Mouse (Mus musculus): ENCODE results near the gene H2-Ob.

H2-Ob gene

GRCm38 (mm10) chr17:34285371-34285770, 46.7 kb downstream of the H2-Ob start:
- DNase-seq (ENCODE audit: low spot score in 2 of 2), result no peak

- DNase-seq (ENCODE audit: low spot score in 2 of 2), result peak in 1 of 2 experiments; percentile 55
These were observed 47.1 kb downstream of the H2-Ob start for GRCm38 (mm10) chr17:34285848-34286247.

- no peak for DNase-seq (ENCODE audit: low spot score in 2 of 2)
These were observed 47.8 kb downstream of the H2-Ob start for GRCm38 (mm10) chr17:34286501-34286900.

GRCm38 (mm10) chr17:34286999-34287398, 48.3 kb downstream of the H2-Ob start:
- DNase-seq (ENCODE audit: low spot score in 2 of 2), result no peak

- DNase-seq (ENCODE audit: low spot score in 2 of 2), result peak; percentile 61 to 78
These were observed 48.9 kb downstream of the H2-Ob start, which contains the start of gene H2-Aa for GRCm38 (mm10) chr17:34287648-34288047. Gene H2-Aa (minus strand): TSS chr17:34287823.

GRCm38 (mm10) chr17:34288131-34288530, 49.4 kb downstream of the H2-Ob start:
- no peak for DNase-seq (ENCODE audit: low spot score in 2 of 2)

- DNase-seq (ENCODE audit: low spot score in 2 of 2), result peak; percentile 61 to 78
These were observed 52.9 kb downstream of the H2-Ob start for GRCm38 (mm10) chr17:34291609-34292008.

- DNase-seq (ENCODE audit: low spot score in 2 of 2), result no peak
These were observed 53.9 kb downstream of the H2-Ob start for GRCm38 (mm10) chr17:34292570-34292969.

GRCm38 (mm10) chr17:34293533-34293932, 54.8 kb downstream of the H2-Ob start:
- DNase-seq (ENCODE audit: low spot score in 2 of 2), result peak in 1 of 2 experiments; percentile 43

GRCm38 (mm10) chr17:34294249-34294648, 55.5 kb downstream of the H2-Ob start:
- DNase-seq (ENCODE audit: low spot score in 2 of 2), result no peak

- no peak for DNase-seq (ENCODE audit: low spot score in 2 of 2)
These were observed 56.6 kb downstream of the H2-Ob start for GRCm38 (mm10) chr17:34295307-34295706.

- no peak for DNase-seq (ENCODE audit: low spot score in 2 of 2)
These were observed 57.4 kb downstream of the H2-Ob start for GRCm38 (mm10) chr17:34295891-34296794.

- DNase-seq (ENCODE audit: low spot score in 2 of 2), result no peak
These were observed 60.7 kb downstream of the H2-Ob start for GRCm38 (mm10) chr17:34299356-34299755.

- no peak for DNase-seq (ENCODE audit: low spot score in 2 of 2)
These were observed 61.4 kb downstream of the H2-Ob start for GRCm38 (mm10) chr17:34300071-34300470.

GRCm38 (mm10) chr17:34300691-34301566, 62.2 kb downstream of the H2-Ob start:
- peak in 1 of 2 experiments; percentile 60 for DNase-seq (ENCODE audit: low spot score in 2 of 2)

GRCm38 (mm10) chr17:34301670-34302190, 63.0 kb downstream of the H2-Ob start:
- no peak for DNase-seq (ENCODE audit: low spot score in 2 of 2)

GRCm38 (mm10) chr17:34303789-34304188, 65.1 kb downstream of the H2-Ob start:
- DNase-seq (ENCODE audit: low spot score in 2 of 2), result no peak

Data from spleen, postnatal 14 days (tissue).